Mouse (Mus musculus) testis, adult 2 months (tissue): ENCODE data around the gene Shox2. TPM values are rescaled to one million over a fixed set of nuclear protein-coding genes. Genes with fewer than 3 reads are reported as not detected.
A peak's percentile ranks its signal among the peaks of the same experiment; 100 is the strongest.

Source experiments
- H3K27ac ChIP-seq: fragments of 200-500 bp; 2 replicates; pipeline ENCODE4 v1.5.1; 2012; ENCODE audit warnings: low read depth, low read length; ENCODE audit not compliant: control insufficient read depth, insufficient read depth
- H3K27me3 ChIP-seq: fragments of 200-500 bp; 2 replicates; pipeline ENCODE4 v1.6.1; 2012; ENCODE audit warnings: mild to moderate bottlenecking, low read length, moderate library complexity; ENCODE audit not compliant: control insufficient read depth, insufficient read depth
- H3K36me3 ChIP-seq: fragments of 200-500 bp; 2 replicates; pipeline ENCODE4 v1.6.1; 2012; ENCODE audit warnings: mild to moderate bottlenecking, low read length; ENCODE audit not compliant: control insufficient read depth, insufficient read depth
- H3K4me1 ChIP-seq: fragments of 200-500 bp; 2 replicates; pipeline ENCODE4 v1.6.1; 2012; ENCODE audit warnings: low read length; ENCODE audit not compliant: control insufficient read depth, insufficient read depth
- H3K4me3 ChIP-seq: fragments of 200-500 bp; 2 replicates; pipeline ENCODE4 v1.5.1; 2012; ENCODE audit warnings: low read depth, mild to moderate bottlenecking, low read length, moderate library complexity, mixed read lengths; ENCODE audit not compliant: control insufficient read depth
- CTCF ChIP-seq: fragments of 200-500 bp; IDR thresholded peaks from 2 replicates; pipeline ENCODE4 v1.5.1; 2012; ENCODE audit warnings: low read depth, mild to moderate bottlenecking, inconsistent platforms, low read length, moderate library complexity; ENCODE audit not compliant: control insufficient read depth, insufficient read depth, insufficient replicate concordance
- POLR2A ChIP-seq: fragments of 200-500 bp; IDR thresholded peaks from 2 replicates; pipeline ENCODE4 v1.6.1; 2012; ENCODE audit warnings: low read depth, mild to moderate bottlenecking, inconsistent platforms, low read length, moderate library complexity; ENCODE audit not compliant: control insufficient read depth
- polyA plus RNA-seq: library from polyadenylated mRNA; depleted of rRNA; stranded (reverse); fragments of >200 nt; gene quantifications from 2 replicates; pipeline ENCODE4 v1.2.3, GENCODE M21; 2012

The Shox2 gene
- polyA plus RNA-seq, 1 experiment = 0.09 TPM

GRCm38 (mm10) chr3:66973391-66973943 lies 8.1 kb downstream of the Shox2 start:
- Histone ChIP-seq H3K27me3 (peaks cover 3% of the 10 kb centered on the region; the same call in 1 of the 2 replicates), H3K27ac (no peak overlapping the region), H3K4me3 (peak overlapping the region; percentile 83), H3K36me3 (no peaks in the 10 kb centered on the region), H3K4me1 (peaks cover 19% of the 10 kb centered on the region)
- no peak for TF ChIP-seq POLR2A
- TF ChIP-seq CTCF = no peak

GRCm38 (mm10) chr3:66972191-66972950 lies 9.2 kb downstream of the Shox2 start:
- no peak for TF ChIP-seq POLR2A
- no peak for TF ChIP-seq CTCF
- no peak overlapping the region for H3K27ac ChIP-seq

GRCm38 (mm10) chr3:66970661-66971331 lies 10.8 kb downstream of the Shox2 start:
- Histone ChIP-seq H3K4me1 (peaks cover 19% of the 10 kb centered on the region), H3K36me3 (no peaks in the 10 kb centered on the region), H3K4me3 (peak overlapping the region; percentile 14; the same call in 1 of the 2 replicates), H3K27me3 (peaks cover 3% of the 10 kb centered on the region; the same call in 1 of the 2 replicates), H3K27ac (no peak overlapping the region)
- TF ChIP-seq POLR2A = no peak
- no peak for TF ChIP-seq CTCF

More at GRCm38 (mm10) chr3:66972191-66972950, 9.2 kb downstream of the Shox2 start:
- Histone ChIP-seq H3K27me3 (peaks cover 3% of the 10 kb centered on the region; the same call in 1 of the 2 replicates), H3K36me3 (no peaks in the 10 kb centered on the region), H3K4me1 (peaks cover 19% of the 10 kb centered on the region), H3K4me3 (no peak overlapping the region)

- TF ChIP-seq CTCF (no peak), POLR2A (no peak)
- H3K27ac ChIP-seq = no peak overlapping the region
- H3K36me3 ChIP-seq = no peaks in the 10 kb centered on the region
- H3K4me1 ChIP-seq = peaks cover 19% of the 10 kb centered on the region
- H3K27me3 ChIP-seq = peaks cover 3% of the 10 kb centered on the region; the same call in 1 of the 2 replicates
- peak overlapping the region; percentile 14; the same call in 1 of the 2 replicates for H3K4me3 ChIP-seq
Observed at GRCm38 (mm10) chr3:66970261-66970660, 11.3 kb downstream of the Shox2 start.

GRCm38 (mm10) chr3:66967508-66967907 lies 14.1 kb downstream of the Shox2 start:
- no peak overlapping the region for H3K27ac ChIP-seq
- H3K27me3 ChIP-seq = peaks cover 3% of the 10 kb centered on the region; the same call in 1 of the 2 replicates
- H3K4me1 ChIP-seq = peaks cover 11% of the 10 kb centered on the region

GRCm38 (mm10) chr3:66964884-66965283 lies 16.7 kb downstream of the Shox2 start:
- no peak overlapping the region for H3K4me3 ChIP-seq
- no peak overlapping the region for H3K27ac ChIP-seq
- H3K4me1 ChIP-seq = no peaks in the 10 kb centered on the region
- no peaks in the 10 kb centered on the region for H3K27me3 ChIP-seq
- no peaks in the 10 kb centered on the region for H3K36me3 ChIP-seq
- TF ChIP-seq POLR2A (no peak), CTCF (no peak)

More at GRCm38 (mm10) chr3:66967508-66967907, 14.1 kb downstream of the Shox2 start:
- TF ChIP-seq CTCF (no peak), POLR2A (no peak)
- no peaks in the 10 kb centered on the region for H3K36me3 ChIP-seq
- H3K4me3 ChIP-seq = no peak overlapping the region

- Histone ChIP-seq H3K27ac (no peak overlapping the region), H3K27me3 (no peaks in the 10 kb centered on the region), H3K4me3 (no peak overlapping the region), H3K4me1 (no peaks in the 10 kb centered on the region), H3K36me3 (no peaks in the 10 kb centered on the region)
- TF ChIP-seq CTCF (no peak), POLR2A (no peak)
Observed at GRCm38 (mm10) chr3:66959972-66960371, 21.6 kb downstream of the Shox2 start.
